Comparison of ENCODE assay signal across 9 mouse cellular contexts in the genomic region with DNA sequence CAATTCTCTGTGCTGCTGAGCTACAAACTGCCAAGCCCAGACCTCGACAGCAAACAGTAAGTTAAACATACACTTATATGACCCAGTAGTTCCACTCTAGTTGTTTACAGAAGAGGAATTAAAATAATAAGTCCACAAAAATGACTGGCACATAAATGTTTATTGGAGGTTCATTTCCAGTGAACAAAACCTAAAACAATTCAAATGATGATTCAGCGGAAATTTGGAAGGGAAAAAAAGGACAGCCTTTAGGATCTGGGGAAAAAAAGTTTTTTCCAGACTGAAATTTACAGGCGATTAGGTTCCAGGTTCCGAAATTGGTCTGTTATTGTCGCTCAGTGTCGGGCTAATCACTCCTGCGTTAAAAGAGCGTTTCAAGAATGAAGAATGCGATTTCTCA. TPM values are rescaled to one million over a fixed set of nuclear protein-coding genes. Genes with fewer than 3 reads are reported as not detected.
DNase-seq lines count a peak whose midpoint lies in the region; ATAC-seq and TF ChIP-seq lines count a peak whose summit lies in the region.
"Had no signal": no experiment of that assay in that cellular context is flagged by ENCODE, and none has a peak within 500 bp of the region (broad histone marks: within the 10 kb centered on the region; RNA-seq: fewer than 3 reads in every experiment).

No protein-coding gene starts in this region.

- no peak for TF ChIP-seq POLR2A in olfactory bulb, adult 2 months (IDR thresholded peaks at IDR 0.05; ENCODE audit: insufficient read depth, low read depth, low read length)

- H3K36me3 ChIP-seq in lung, embryonic 16.5 days (ENCODE audit: control insufficient read depth, insufficient read depth, low read length) = peaks cover 2% of the 10 kb centered on the region; the same call in 1 of the 2 replicates
- no peaks in the 10 kb centered on the region for H3K36me3 ChIP-seq in forebrain, embryonic 10.5 days (replicated peaks)
- H3K36me3 ChIP-seq in limb, embryonic 11.5 days (ENCODE audit: control insufficient read depth, insufficient read depth, low read length) = no peaks in the 10 kb centered on the region

- peak overlapping the region; percentile 80 for H3K27ac ChIP-seq in lung, embryonic 16.5 days (ENCODE audit: low read length)
- H3K27ac ChIP-seq in forebrain, embryonic 10.5 days = peak overlapping the region; percentile 84
- no peak overlapping the region for H3K27ac ChIP-seq in limb, embryonic 11.5 days (replicated peaks; ENCODE audit: low read depth, low read length)
- H3K27ac ChIP-seq in olfactory bulb, adult 2 months (ENCODE audit: insufficient read depth, low read depth, low read length) = no peak overlapping the region

- no peaks in the 10 kb centered on the region for H3K9me3 ChIP-seq in lung, embryonic 16.5 days (ENCODE audit: control insufficient read depth, low read length)
- no peaks in the 10 kb centered on the region for H3K9me3 ChIP-seq in forebrain, embryonic 10.5 days
- no peaks in the 10 kb centered on the region for H3K9me3 ChIP-seq in limb, embryonic 11.5 days (ENCODE audit: control insufficient read depth, low read length)

- no peak for DNase-seq in lung, adult 18-20 months
- no peak for DNase-seq in forebrain, embryonic 10.5 days (ENCODE audit: extremely low spot score, low spot score)
- no peak for DNase-seq in limb, embryonic 11.5 days (ENCODE audit: low spot score)
- no peak for DNase-seq in gastrocnemius, postnatal 25 days
- DNase-seq in cerebellum, postnatal 10 days = no peak
- DNase-seq in kidney, adult 9 months = no peak

- no peaks in the 10 kb centered on the region for H3K27me3 ChIP-seq in lung, embryonic 16.5 days (ENCODE audit: control insufficient read depth, insufficient read depth, low read depth, low read length)
- peaks cover 41% of the 10 kb centered on the region for H3K27me3 ChIP-seq in forebrain, embryonic 10.5 days (ENCODE audit: poor library complexity, severe bottlenecking)
- H3K27me3 ChIP-seq in limb, embryonic 11.5 days (ENCODE audit: control insufficient read depth, insufficient read depth, low read length) = peaks cover 21% of the 10 kb centered on the region

- no peak for ATAC-seq in lung, embryonic 16.5 days (ENCODE audit: low read depth)
- ATAC-seq in limb, embryonic 11.5 days (ENCODE audit: insufficient number of reproducible peaks, low FRiP score, low TSS enrichment, low read depth) = no peak

- H3K4me2 ChIP-seq in lung, embryonic 16.5 days (ENCODE audit: low read depth, low read length) = peak overlapping the region; percentile 68
- H3K4me2 ChIP-seq in limb, embryonic 11.5 days (ENCODE audit: low read depth, severe bottlenecking) = peak overlapping the region; percentile 84

- peak overlapping the region; percentile 75 for H3K9ac ChIP-seq in lung, embryonic 16.5 days (ENCODE audit: low read length)
- H3K9ac ChIP-seq in limb, embryonic 11.5 days (ENCODE audit: low read length) = no peak overlapping the region; the same call in 1 of the 2 replicates

- peaks cover 7% of the 10 kb centered on the region; the same call in 1 of the 2 replicates for H3K4me1 ChIP-seq in lung, embryonic 16.5 days (replicated peaks; ENCODE audit: control insufficient read depth, insufficient read depth, low read length)
- H3K4me1 ChIP-seq in forebrain, embryonic 10.5 days = peaks cover 16% of the 10 kb centered on the region
- H3K4me1 ChIP-seq in limb, embryonic 11.5 days (ENCODE audit: control insufficient read depth, insufficient read depth, low read length) = no peaks in the 10 kb centered on the region
- H3K4me1 ChIP-seq in olfactory bulb, adult 2 months (ENCODE audit: control insufficient read depth, insufficient read depth, low read length) = peaks cover 7% of the 10 kb centered on the region

- peak overlapping the region; percentile 74 for H3K4me3 ChIP-seq in lung, embryonic 16.5 days (ENCODE audit: low read length)
- peak overlapping the region; percentile 71 for H3K4me3 ChIP-seq in forebrain, embryonic 10.5 days
- H3K4me3 ChIP-seq in limb, embryonic 11.5 days (ENCODE audit: low read depth, low read length) = peak overlapping the region; percentile 57
- peak overlapping the region; percentile 59 for H3K4me3 ChIP-seq in olfactory bulb, adult 2 months (ENCODE audit: insufficient read depth, low read depth, low read length)

- WGBS in lung, embryonic 16.5 days = 11% methylated on average over 9 of the region's 9 CpGs
- WGBS in forebrain, embryonic 10.5 days = 24% methylated on average over 9 of the region's 9 CpGs
- WGBS in limb, embryonic 11.5 days = 21% methylated on average over 9 of the region's 9 CpGs
- 11% methylated on average over 9 of the region's 9 CpGs for WGBS in olfactory bulb, adult 2 months

- TF ChIP-seq CTCF in olfactory bulb, adult 2 months (IDR thresholded peaks at IDR 0.05; ENCODE audit: insufficient read depth, low read depth, low read length) = no peak

RNA-seq across cellular contexts. Expression of a gene that starts 0.4 kb away (rescaled TPM):
- polyA plus RNA-seq in lung, embryonic 16.5 days (2015; fragmentation: Nextera tagmentation; extraction: Ambion mirVana) = 12.5 and 13.1 TPM in 2 replicates
- polyA plus RNA-seq in forebrain, embryonic 10.5 days (2016; fragmentation: Nextera tagmentation; extraction: Ambion mirVana) = 2.7 and 3.1 TPM in 2 replicates
- 2.4 and 3.9 TPM in 2 replicates for polyA plus RNA-seq in limb, embryonic 11.5 days (2014; fragmentation: Nextera tagmentation; extraction: Ambion mirVana)
- polyA plus RNA-seq in olfactory bulb, adult 2 months (2012; ENCODE audit: insufficient read depth, insufficient read length, low replicate concordance, missing spikeins) = not detected in 2 replicates
- 10 to 100 TPM; 17.4 to 17.7 TPM for total RNA-seq in gastrocnemius, postnatal 25 days (2021)

RNA-seq across cellular contexts. Expression of a gene that starts 6.7 kb away (rescaled TPM):
- not detected in 2 replicates for polyA plus RNA-seq in lung, embryonic 16.5 days (2015; fragmentation: Nextera tagmentation; extraction: Ambion mirVana)
- not detected in 2 replicates for polyA plus RNA-seq in forebrain, embryonic 10.5 days (2016; fragmentation: Nextera tagmentation; extraction: Ambion mirVana)
- not detected in 2 replicates for polyA plus RNA-seq in limb, embryonic 11.5 days (2014; fragmentation: Nextera tagmentation; extraction: Ambion mirVana)
- polyA plus RNA-seq in olfactory bulb, adult 2 months (2012; ENCODE audit: insufficient read depth, insufficient read length, low replicate concordance, missing spikeins) = not detected in 2 replicates
- total RNA-seq in gastrocnemius, postnatal 25 days (2021) = not detected
- total RNA-seq: adrenal gland, adult 18-20 months had no signal

RNA-seq across cellular contexts. Expression of a gene that starts 14.3 kb away (rescaled TPM):
- polyA plus RNA-seq in lung, embryonic 16.5 days (2015; fragmentation: Nextera tagmentation; extraction: Ambion mirVana) = 711 and 738 TPM in 2 replicates
- 1,074 and 1,112 TPM in 2 replicates for polyA plus RNA-seq in forebrain, embryonic 10.5 days (2016; fragmentation: Nextera tagmentation; extraction: Ambion mirVana)
- polyA plus RNA-seq in limb, embryonic 11.5 days (2014; fragmentation: Nextera tagmentation; extraction: Ambion mirVana) = 964 and 999 TPM in 2 replicates
- polyA plus RNA-seq in olfactory bulb, adult 2 months (2012; ENCODE audit: insufficient read depth, insufficient read length, low replicate concordance, missing spikeins) = not detected in 2 replicates
- total RNA-seq in gastrocnemius, postnatal 25 days (2021) = 100 to 1,000 TPM; 242 to 248 TPM

RNA-seq across cellular contexts. Expression of a gene that starts 20.4 kb away (rescaled TPM):
- polyA plus RNA-seq in lung, embryonic 16.5 days (2015; fragmentation: Nextera tagmentation; extraction: Ambion mirVana) = 0.54 and 0.73 TPM in 2 replicates
- polyA plus RNA-seq in forebrain, embryonic 10.5 days (2016; fragmentation: Nextera tagmentation; extraction: Ambion mirVana) = 0.15 and 0.54 TPM in 2 replicates
- 0.39 and 0.50 TPM in 2 replicates for polyA plus RNA-seq in limb, embryonic 11.5 days (2014; fragmentation: Nextera tagmentation; extraction: Ambion mirVana)
- not detected in 2 replicates for polyA plus RNA-seq in olfactory bulb, adult 2 months (2012; ENCODE audit: insufficient read depth, insufficient read length, low replicate concordance, missing spikeins)
- total RNA-seq in gastrocnemius, postnatal 25 days (2021) = not detected
- total RNA-seq: adrenal gland, adult 18-20 months had no signal

RNA-seq across cellular contexts. Expression of a gene that starts 23.3 kb away (rescaled TPM):
- 10.3 and 10.5 TPM in 2 replicates for polyA plus RNA-seq in lung, embryonic 16.5 days (2015; fragmentation: Nextera tagmentation; extraction: Ambion mirVana)
- 12.5 and 12.7 TPM in 2 replicates for polyA plus RNA-seq in forebrain, embryonic 10.5 days (2016; fragmentation: Nextera tagmentation; extraction: Ambion mirVana)
- 21.2 and 22.7 TPM in 2 replicates for polyA plus RNA-seq in limb, embryonic 11.5 days (2014; fragmentation: Nextera tagmentation; extraction: Ambion mirVana)
- 190 TPM in 1 of 2 replicates, not detected in the other for polyA plus RNA-seq in olfactory bulb, adult 2 months (2012; ENCODE audit: insufficient read depth, insufficient read length, low replicate concordance, missing spikeins)
- total RNA-seq in gastrocnemius, postnatal 25 days (2021) = 10 to 100 TPM; 26.3 to 27.2 TPM

Comparison
In these comparisons a context has a peak if more than half of its experiments do, and no peak if none do; other contexts are left out.
1. H3K27ac ChIP-seq: peak in lung, embryonic 16.5 days (single experiment) and forebrain, embryonic 10.5 days (single experiment); none in limb, embryonic 11.5 days (single experiment) and olfactory bulb, adult 2 months (single experiment).
2. Peak in every context shown above with its lines, with median percentiles within 50 percentile points of each other: H3K4me3 ChIP-seq.